In the genomic region with DNA sequence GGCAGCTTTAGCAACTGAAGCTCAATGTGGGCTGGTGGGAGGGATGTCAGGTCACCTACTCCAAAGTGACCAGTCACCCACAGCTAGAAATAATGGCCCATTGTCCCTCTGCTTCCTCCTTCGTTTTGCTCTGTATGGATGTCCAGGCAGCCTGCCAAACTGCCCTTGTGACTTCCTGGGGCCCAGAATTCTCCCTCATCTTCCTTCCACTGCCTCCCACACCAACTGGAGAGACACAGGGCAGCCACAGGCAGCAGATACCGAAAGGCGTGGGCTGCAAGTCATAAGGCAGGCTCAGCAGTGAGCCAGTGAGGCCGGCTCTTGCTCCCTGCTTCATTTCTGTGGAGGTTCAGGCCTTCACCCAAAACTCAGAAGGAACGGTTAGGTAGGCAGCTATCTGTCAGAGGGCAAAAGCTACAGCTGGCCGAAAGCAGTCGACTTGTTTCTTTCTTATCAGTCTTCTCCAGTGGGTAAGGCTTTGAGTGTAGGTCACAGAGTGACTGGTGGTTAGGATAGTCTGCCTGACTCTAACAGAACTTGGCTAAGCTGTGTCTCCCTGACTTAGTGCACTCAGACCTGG, we compare ENCODE assay signal across 8 mouse cellular contexts. TPM values are rescaled to one million over a fixed set of nuclear protein-coding genes. Genes with fewer than 3 reads are reported as not detected.
DNase-seq lines count a peak whose midpoint lies in the region; ATAC-seq and TF ChIP-seq lines count a peak whose summit lies in the region.

No protein-coding gene starts in this region.

- H3K36me3 ChIP-seq in G1E (replicated peaks) = no peaks in the 10 kb centered on the region
- H3K36me3 ChIP-seq in hindbrain, embryonic 12.5 days = no peaks in the 10 kb centered on the region
- no peaks in the 10 kb centered on the region for H3K36me3 ChIP-seq in lung, embryonic 14.5 days (ENCODE audit: insufficient read depth)

- peak; percentile 85 for ATAC-seq in G1E (ENCODE audit: extremely low read depth, insufficient number of reproducible peaks, low FRiP score, poor library complexity, severe bottlenecking)
- no peak for ATAC-seq in hindbrain, embryonic 12.5 days (ENCODE audit: low FRiP score)
- peak; percentile 63 for ATAC-seq in lung, embryonic 14.5 days (ENCODE audit: insufficient read depth)

- peak; percentile 62 for DNase-seq in G1E (ENCODE audit: low spot score)
- DNase-seq in c-Kit-negative CD71-positive TER-119-positive erythroid progenitor cells, embryonic 14.5 days (ENCODE audit: low read depth, low spot score) = peak; percentile 44
- DNase-seq in frontal cortex, postnatal 36 days (ENCODE audit: low spot score in 2 of 2) = peak; percentile 61 to 71
- DNase-seq in layer of hippocampus, postnatal 10 days (ENCODE audit: low spot score in 2 of 2) = peak; percentile 51 to 63
- peak; percentile 90 for DNase-seq in lung, embryonic 14.5 days
- peak; percentile 58 to 64 for DNase-seq in right cerebral cortex, postnatal 36 days (ENCODE audit: low spot score in 2 of 2)
- DNase-seq in thymus, postnatal 36 days = no peak

- no peak overlapping the region for H3K4me2 ChIP-seq in hindbrain, embryonic 12.5 days (replicated peaks)
- peak overlapping the region; percentile 28 for H3K4me2 ChIP-seq in lung, embryonic 14.5 days

- WGBS in hindbrain, embryonic 12.5 days = 57% methylated on average over 7 of the region's 7 CpGs
- WGBS in lung, embryonic 14.5 days = 17% methylated on average over 7 of the region's 7 CpGs

- no peaks in the 10 kb centered on the region for H3K27me3 ChIP-seq in G1E (ENCODE audit: insufficient read depth, low read length)
- H3K27me3 ChIP-seq in hindbrain, embryonic 12.5 days = no peaks in the 10 kb centered on the region
- no peaks in the 10 kb centered on the region for H3K27me3 ChIP-seq in lung, embryonic 14.5 days (ENCODE audit: insufficient read depth, low read length)

- peaks cover 46% of the 10 kb centered on the region for H3K4me1 ChIP-seq in G1E (ENCODE audit: insufficient read depth, low read depth, low read length)
- H3K4me1 ChIP-seq in hindbrain, embryonic 12.5 days = peaks cover 4% of the 10 kb centered on the region
- peaks cover 17% of the 10 kb centered on the region for H3K4me1 ChIP-seq in lung, embryonic 14.5 days (ENCODE audit: insufficient read depth)

- TF ChIP-seq CTCF in G1E (IDR thresholded peaks at IDR 0.05; ENCODE audit: low read depth, low read length) = no peak
- TF ChIP-seq CTCF in lung, embryonic 14.5 days (IDR thresholded peaks at IDR 0.05; ENCODE audit: low read depth) = 0 out of 2 replicates have a peak, but pooled peaks have one; percentile 0

- no peak overlapping the region for H3K9ac ChIP-seq in hindbrain, embryonic 12.5 days
- no peak overlapping the region for H3K9ac ChIP-seq in lung, embryonic 14.5 days

- 0 out of 2 replicates have a peak overlapping the region, but pooled peaks have one; percentile 36 for H3K27ac ChIP-seq in hindbrain, embryonic 12.5 days
- peak overlapping the region; percentile 86 for H3K27ac ChIP-seq in lung, embryonic 14.5 days (ENCODE audit: low read depth)

- H3K9me3 ChIP-seq in G1E (replicated peaks) = no peaks in the 10 kb centered on the region
- H3K9me3 ChIP-seq in hindbrain, embryonic 12.5 days (replicated peaks) = no peaks in the 10 kb centered on the region
- no peaks in the 10 kb centered on the region for H3K9me3 ChIP-seq in lung, embryonic 14.5 days (ENCODE audit: low read depth, low read length)

- peak overlapping the region; percentile 59; the same call in 1 of the 2 replicates for H3K4me3 ChIP-seq in G1E (ENCODE audit: low read depth, low read length)
- H3K4me3 ChIP-seq in hindbrain, embryonic 12.5 days = no peak overlapping the region
- H3K4me3 ChIP-seq in lung, embryonic 14.5 days (ENCODE audit: low read depth, low read length) = no peak overlapping the region

RNA-seq across cellular contexts. Expression of a gene that starts 2.2 kb away (rescaled TPM):
- total RNA-seq in G1E (2014; fragmentation: Nextera tagmentation) (525 and 570 TPM in 2 replicates), G1E (2017) (445 and 495 TPM in 2 replicates)
- polyA plus RNA-seq in G1E (2012) = 636 and 648 TPM in 2 replicates
- 245 and 257 TPM in 2 replicates for polyA plus RNA-seq in hindbrain, embryonic 12.5 days (2016; fragmentation: Nextera tagmentation; extraction: Ambion mirVana)
- 100 to 1,000 TPM; 201 to 224 TPM for total RNA-seq in layer of hippocampus, postnatal 10 days (2021)
- polyA plus RNA-seq in lung, embryonic 14.5 days (2014; fragmentation: Nextera tagmentation; extraction: Ambion mirVana) = 274 and 278 TPM in 2 replicates

RNA-seq across cellular contexts. Expression of a gene that starts 25.9 kb away (rescaled TPM):
- total RNA-seq in G1E (2014; fragmentation: Nextera tagmentation) = 23.3 and 33.0 TPM in 2 replicates
- 20.6 and 24.5 TPM in 2 replicates for total RNA-seq in G1E (2017)
- 49.2 and 49.5 TPM in 2 replicates for polyA plus RNA-seq in G1E (2012)
- 18.2 and 22.3 TPM in 2 replicates for polyA plus RNA-seq in hindbrain, embryonic 12.5 days (2016; fragmentation: Nextera tagmentation; extraction: Ambion mirVana)
- 10 to 100 TPM; 42.1 to 44.5 TPM for total RNA-seq in layer of hippocampus, postnatal 10 days (2021)
- 15.4 and 17.0 TPM in 2 replicates for polyA plus RNA-seq in lung, embryonic 14.5 days (2014; fragmentation: Nextera tagmentation; extraction: Ambion mirVana)

Comparison
In these comparisons a context has a peak if more than half of its experiments do, and no peak if none do; other contexts are left out.
1. DNase-seq: peak in G1E (single experiment), c-Kit-negative CD71-positive TER-119-positive erythroid progenitor cells, embryonic 14.5 days (single experiment), frontal cortex, postnatal 36 days (2 of 2), layer of hippocampus, postnatal 10 days (2 of 2), lung, embryonic 14.5 days (single experiment) and right cerebral cortex, postnatal 36 days (2 of 2); none in thymus, postnatal 36 days (0 of 2).